Mouse (Mus musculus) hindbrain, embryonic 14.5 days (tissue): ENCODE results near the gene Tmem150c. TPM values are rescaled to one million over a fixed set of nuclear protein-coding genes. Genes with fewer than 3 reads are reported as not detected.

Experiments
- ATAC-seq: fragments of 200-750 bp; cut with Nextera tagmentation; 2 replicates; pipeline ENCODE4 v1.8.0; 2017; ENCODE audit warnings: moderate number of reproducible peaks, mild to moderate bottlenecking, moderate TSS enrichment, moderate library complexity; ENCODE audit not compliant: low FRiP score
- DNase-seq: peaks from one replicate; pipeline ENCODE4 v3.0.0-alpha.2; 2015; ENCODE audit warnings: low spot score
- H3K27ac ChIP-seq: fragments of 300-500 bp; sonication (generic); 2 replicates; pipeline ENCODE4 v1.5.1; 2014; ENCODE audit warnings: mild to moderate bottlenecking, moderate library complexity
- H3K27me3 ChIP-seq: fragments of 300-500 bp; sonication (generic); 2 replicates; pipeline ENCODE4 v1.6.1; 2014; ENCODE audit warnings: mild to moderate bottlenecking, low read length, mixed read lengths; ENCODE audit not compliant: control insufficient read depth, insufficient read depth
- H3K36me3 ChIP-seq: fragments of 300-500 bp; sonication (generic); replicated peaks from 2 replicates; pipeline ENCODE4 v1.6.1; 2014; ENCODE audit not compliant: control insufficient read depth, insufficient read depth
- H3K4me1 ChIP-seq: fragments of 300-500 bp; sonication (generic); replicated peaks from 2 replicates; pipeline ENCODE4 v1.6.1; 2014; ENCODE audit warnings: antibody characterized with exemption, low read length, mixed read lengths; ENCODE audit not compliant: control insufficient read depth, insufficient read depth
- H3K4me2 ChIP-seq: fragments of 300-500 bp; sonication (generic); replicated peaks from 2 replicates; pipeline ENCODE4 v1.6.1; 2014; ENCODE audit warnings: mild to moderate bottlenecking, moderate library complexity
- H3K4me3 ChIP-seq: fragments of 300-500 bp; sonication (generic); replicated peaks from 2 replicates; pipeline ENCODE4 v1.5.1; 2014; ENCODE audit warnings: mild to moderate bottlenecking, low read length
- H3K9ac ChIP-seq: fragments of 300-500 bp; sonication (generic); 2 replicates; pipeline ENCODE4 v1.6.1; 2014
- H3K9me3 ChIP-seq: fragments of 300-500 bp; sonication (generic); 2 replicates; pipeline ENCODE4 v1.6.1; 2016; ENCODE audit warnings: low read length; ENCODE audit not compliant: control insufficient read depth
- WGBS: fragments of 180-500 bp; shearing (Covaris S2); extraction: QIAGEN DNeasy Blood & Tissue Kit; methylation state at CpG from one replicate; pipeline ENCODE4 v1.1.7; 2014; 5-methylcytosine and 5-hydroxymethylcytosine counted together
- polyA plus RNA-seq: library from polyadenylated mRNA; unstranded; fragments of >200 nt; fragmentation: Nextera tagmentation; extraction: Ambion mirVana; gene quantifications from 2 replicates; pipeline ENCODE4 v1.2.1, GENCODE M21; 2014

Tmem150c gene
- polyA plus RNA-seq, 1 experiment from 2014 or later, result 24.2 TPM

DNA sequence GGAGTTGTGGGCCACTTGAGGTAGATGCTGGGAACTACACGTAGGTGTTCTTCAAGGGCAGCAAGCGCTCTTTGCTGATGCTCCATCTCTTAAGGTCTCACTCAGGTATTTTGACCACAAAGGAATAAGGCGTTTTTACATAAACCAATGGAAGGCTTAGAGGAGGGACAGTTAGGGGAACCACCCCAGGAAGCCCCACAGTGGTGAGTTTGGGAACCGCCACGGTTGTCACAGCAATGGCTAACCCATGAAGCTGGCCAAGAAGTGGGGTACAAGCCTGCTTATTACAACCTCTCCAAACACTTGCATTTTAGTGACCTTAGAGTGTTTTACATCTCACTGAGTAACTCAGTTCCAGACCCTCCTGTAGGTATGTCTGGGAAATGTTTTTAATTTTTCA is 88.1 kb downstream of the Tmem150c start:
- ATAC-seq, result no peak
- no peak for DNase-seq
- Histone ChIP-seq H3K9me3 (no peaks in the 10 kb centered on the region), H3K27me3 (no peaks in the 10 kb centered on the region), H3K4me2 (no peak overlapping the region), H3K27ac (no peak overlapping the region), H3K4me1 (no peaks in the 10 kb centered on the region), H3K36me3 (peaks cover 33% of the 10 kb centered on the region), H3K4me3 (no peak overlapping the region), H3K9ac (no peak overlapping the region)
- 94% methylated on average over 5 of the region's 5 CpGs for WGBS

DNA sequence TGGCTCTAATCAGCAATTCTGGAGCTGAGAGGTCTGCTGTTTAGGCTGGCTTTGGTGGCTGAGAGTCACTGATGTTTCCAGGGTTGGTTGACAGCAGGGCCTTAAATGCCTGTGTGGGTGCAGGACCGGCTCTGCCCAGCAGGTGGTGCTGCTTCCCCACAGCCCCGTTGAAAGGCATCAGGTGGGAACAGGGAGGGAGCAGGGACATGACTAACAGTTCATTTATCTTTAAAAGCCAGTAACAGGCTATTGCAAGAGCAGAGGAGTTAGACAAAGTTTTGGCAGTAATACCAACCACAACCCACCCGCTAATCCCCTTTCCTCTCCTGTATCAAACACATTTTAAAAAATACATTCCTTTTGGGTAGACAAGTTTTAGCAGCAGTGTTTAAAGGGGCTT is 89.4 kb downstream of the Tmem150c start:
- Histone ChIP-seq H3K27ac (no peak overlapping the region), H3K36me3 (peaks cover 41% of the 10 kb centered on the region), H3K4me2 (no peak overlapping the region), H3K4me1 (no peaks in the 10 kb centered on the region), H3K27me3 (no peaks in the 10 kb centered on the region), H3K9ac (no peak overlapping the region), H3K4me3 (no peak overlapping the region), H3K9me3 (no peaks in the 10 kb centered on the region)
- DNase-seq (peak; percentile 90), ATAC-seq (0 out of 2 replicates have a peak, but pooled peaks have one; percentile 38)
- 31% methylated on average over 3 of the region's 3 CpGs for WGBS

DNA sequence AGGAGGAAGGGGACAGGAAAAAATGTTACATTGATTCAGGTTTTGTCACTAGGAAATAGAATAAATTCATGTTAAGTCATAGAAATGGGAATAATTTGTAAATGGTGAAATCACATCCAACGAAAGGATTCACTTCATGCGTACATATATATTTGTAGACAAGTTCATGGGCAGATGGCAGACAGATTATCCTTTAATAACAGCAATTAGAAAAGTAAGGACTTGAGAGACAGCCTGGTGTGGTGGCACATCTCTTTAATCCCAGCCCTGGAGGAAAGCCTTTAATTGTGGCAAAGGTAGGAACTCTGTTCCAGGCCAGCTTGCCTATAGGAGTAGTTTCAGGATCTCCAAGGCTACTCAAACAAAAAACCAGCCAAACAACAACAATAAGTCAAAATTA is 90.1 kb downstream of the Tmem150c start:
- WGBS, result 93% methylated on average over 2 of the region's 2 CpGs
- Histone ChIP-seq H3K36me3 (peaks cover 49% of the 10 kb centered on the region), H3K4me2 (no peak overlapping the region), H3K9ac (no peak overlapping the region), H3K9me3 (no peaks in the 10 kb centered on the region), H3K4me1 (no peaks in the 10 kb centered on the region), H3K27me3 (no peaks in the 10 kb centered on the region), H3K27ac (no peak overlapping the region), H3K4me3 (no peak overlapping the region)
- ATAC-seq (no peak), DNase-seq (no peak)

DNA sequence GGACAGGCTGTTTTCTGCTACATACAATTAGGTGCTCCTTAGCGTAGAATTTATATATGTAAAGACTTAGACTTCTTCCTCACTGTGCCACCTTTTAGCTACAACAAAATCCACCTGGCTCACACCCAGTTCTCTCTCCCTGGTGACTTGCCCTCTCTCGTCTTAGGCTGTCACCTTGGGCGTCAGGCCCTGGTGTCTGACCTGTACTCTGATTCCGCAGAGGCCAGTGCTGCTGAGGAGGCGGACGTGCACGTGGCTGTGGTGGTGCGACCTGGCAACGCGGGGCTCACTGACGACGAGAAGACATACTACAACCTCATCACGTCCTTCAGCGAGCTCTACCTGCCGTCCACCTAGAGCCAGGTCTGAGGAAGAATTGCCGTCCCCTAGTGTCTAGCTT is 92.0 kb downstream of the Tmem150c start:
- no peak for DNase-seq
- ATAC-seq, result no peak
- no peak overlapping the region for H3K9ac ChIP-seq
- no peak overlapping the region for H3K27ac ChIP-seq
- WGBS, result 95% methylated on average over 16 of the region's 16 CpGs
- no peak overlapping the region for H3K4me2 ChIP-seq
- H3K9me3 ChIP-seq, result no peaks in the 10 kb centered on the region
- no peaks in the 10 kb centered on the region for H3K27me3 ChIP-seq
- H3K36me3 ChIP-seq, result peaks cover 56% of the 10 kb centered on the region
- no peak overlapping the region for H3K4me3 ChIP-seq
- no peaks in the 10 kb centered on the region for H3K4me1 ChIP-seq

DNA sequence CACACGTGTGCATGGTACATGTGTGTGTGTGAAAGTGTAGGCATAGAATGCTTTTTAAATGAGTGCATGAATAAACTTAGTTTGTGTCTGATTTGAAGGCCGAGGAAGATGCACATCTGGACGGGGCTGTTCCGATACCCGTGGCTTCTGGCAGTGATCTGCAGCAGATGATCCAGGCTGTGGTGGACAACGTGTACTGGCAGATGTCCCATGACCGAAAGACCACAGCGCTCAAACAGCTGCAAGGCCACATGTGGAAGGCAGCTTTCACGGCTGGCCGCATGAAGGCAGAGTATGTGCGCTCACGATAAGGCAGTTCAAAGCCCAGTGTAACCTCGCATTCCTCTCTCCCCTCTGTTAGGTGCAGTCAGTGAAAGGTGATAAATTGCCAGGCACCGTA is 98.7 kb downstream of the Tmem150c start:
- no peaks in the 10 kb centered on the region for H3K9me3 ChIP-seq
- H3K4me3 ChIP-seq, result no peak overlapping the region
- no peaks in the 10 kb centered on the region for H3K27me3 ChIP-seq
- WGBS, result 98% methylated on average over 14 of the region's 14 CpGs
- H3K4me1 ChIP-seq, result no peaks in the 10 kb centered on the region
- no peak for ATAC-seq
- no peak for DNase-seq
- H3K36me3 ChIP-seq, result peaks cover 66% of the 10 kb centered on the region
- no peak overlapping the region for H3K9ac ChIP-seq
- no peak overlapping the region for H3K4me2 ChIP-seq
- no peak overlapping the region for H3K27ac ChIP-seq

DNA sequence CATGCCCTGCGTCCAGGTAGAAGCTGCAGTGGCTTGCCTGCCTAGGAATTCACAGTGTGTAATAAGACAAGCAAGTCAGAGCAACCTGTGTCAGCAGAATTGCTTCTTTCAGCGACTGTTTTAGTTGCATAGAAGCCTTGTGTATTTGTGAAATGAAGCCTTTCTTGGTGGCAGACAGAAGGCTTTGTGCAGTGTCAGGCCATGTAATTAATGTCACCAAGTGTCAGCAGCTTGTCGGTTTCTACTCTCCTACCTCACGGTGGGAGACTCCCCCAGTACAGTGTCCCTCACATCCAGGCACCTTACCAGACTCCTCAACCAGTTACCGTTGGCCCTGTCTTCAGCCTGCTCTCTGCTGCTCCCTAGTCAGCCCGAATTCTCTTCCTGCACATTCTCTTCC is 100.3 kb downstream of the Tmem150c start:
- ATAC-seq (no peak), DNase-seq (no peak)
- no peaks in the 10 kb centered on the region for H3K9me3 ChIP-seq
- H3K36me3 ChIP-seq, result peaks cover 51% of the 10 kb centered on the region
- H3K27ac ChIP-seq, result 0 out of 2 replicates have a peak overlapping the region, but pooled peaks have one; percentile 7
- no peak overlapping the region for H3K9ac ChIP-seq
- no peak overlapping the region for H3K4me3 ChIP-seq
- no peaks in the 10 kb centered on the region for H3K4me1 ChIP-seq
- H3K27me3 ChIP-seq, result no peaks in the 10 kb centered on the region
- no peak overlapping the region for H3K4me2 ChIP-seq
- WGBS, result 39% methylated on average over 6 of the region's 6 CpGs

DNA sequence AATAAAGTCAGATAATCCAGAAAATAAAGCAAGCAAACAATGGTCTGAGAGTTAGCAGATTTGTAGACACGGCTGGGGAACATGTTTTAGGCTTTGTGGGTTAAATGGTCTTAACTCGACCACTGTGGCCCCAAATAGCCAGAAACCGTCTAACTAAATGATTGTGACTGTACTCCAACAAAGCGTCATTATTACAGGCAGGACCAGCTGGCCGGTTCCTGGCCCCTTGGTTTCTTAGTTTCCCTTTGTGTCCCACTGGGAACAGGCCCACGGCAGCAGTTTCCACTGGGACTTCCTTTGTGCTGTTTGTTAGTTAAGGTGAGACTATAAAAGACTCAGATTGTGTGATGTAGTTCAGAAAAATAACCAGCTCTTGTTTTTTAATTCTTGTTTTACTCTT is 100.9 kb downstream of the Tmem150c start:
- peaks cover 45% of the 10 kb centered on the region for H3K36me3 ChIP-seq
- no peaks in the 10 kb centered on the region for H3K4me1 ChIP-seq
- H3K4me2 ChIP-seq, result no peak overlapping the region
- H3K27ac ChIP-seq, result 0 out of 2 replicates have a peak overlapping the region, but pooled peaks have one; percentile 7
- ATAC-seq (no peak), DNase-seq (no peak)
- no peaks in the 10 kb centered on the region for H3K27me3 ChIP-seq
- H3K4me3 ChIP-seq, result no peak overlapping the region
- H3K9ac ChIP-seq, result no peak overlapping the region
- WGBS, result 39% methylated on average over 6 of the region's 6 CpGs
- H3K9me3 ChIP-seq, result no peaks in the 10 kb centered on the region

DNA sequence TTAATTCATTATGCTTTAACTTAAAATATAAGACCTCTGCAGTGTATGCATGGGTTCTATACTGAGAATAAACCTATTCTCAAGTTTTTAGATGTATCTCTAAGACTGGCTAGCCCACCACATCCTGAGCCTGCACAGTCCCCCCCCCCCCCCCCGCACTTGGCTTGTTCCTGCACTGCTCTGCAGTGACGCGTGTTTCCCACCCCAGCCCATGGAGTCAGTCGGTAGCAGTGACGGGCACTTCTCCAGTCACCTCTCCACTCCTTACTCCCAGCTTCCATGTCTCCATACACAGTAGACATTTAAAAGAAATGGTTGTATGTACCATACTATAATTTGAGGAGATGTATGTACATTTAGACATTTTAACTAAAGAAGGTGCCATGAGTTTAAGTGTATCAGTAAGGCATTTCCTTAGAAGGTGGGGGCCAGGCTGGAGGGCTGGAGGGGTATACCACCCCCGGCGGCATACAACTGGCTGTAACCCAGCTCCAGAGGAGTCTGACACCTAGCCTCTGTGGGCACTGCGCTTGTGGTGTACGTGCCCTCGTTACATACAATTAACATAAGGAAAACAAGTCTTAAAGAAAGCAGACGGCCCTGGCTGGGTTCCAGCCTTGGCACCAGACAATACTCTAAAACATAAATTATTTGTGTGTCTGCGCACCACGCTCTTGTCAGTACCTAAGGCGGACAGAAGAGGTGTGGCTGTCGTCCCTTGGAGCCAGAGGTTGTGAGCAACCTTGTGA is 102.0 kb downstream of the Tmem150c start:
- no peaks in the 10 kb centered on the region for H3K4me1 ChIP-seq
- no peak overlapping the region for H3K9ac ChIP-seq
- no peaks in the 10 kb centered on the region for H3K9me3 ChIP-seq
- H3K4me3 ChIP-seq, result no peak overlapping the region
- peaks cover 35% of the 10 kb centered on the region for H3K36me3 ChIP-seq
- H3K4me2 ChIP-seq, result no peak overlapping the region
- no peak overlapping the region for H3K27ac ChIP-seq
- DNase-seq (no peak), ATAC-seq (no peak)
- 57% methylated on average over 12 of the region's 15 CpGs for WGBS
- no peaks in the 10 kb centered on the region for H3K27me3 ChIP-seq

DNA sequence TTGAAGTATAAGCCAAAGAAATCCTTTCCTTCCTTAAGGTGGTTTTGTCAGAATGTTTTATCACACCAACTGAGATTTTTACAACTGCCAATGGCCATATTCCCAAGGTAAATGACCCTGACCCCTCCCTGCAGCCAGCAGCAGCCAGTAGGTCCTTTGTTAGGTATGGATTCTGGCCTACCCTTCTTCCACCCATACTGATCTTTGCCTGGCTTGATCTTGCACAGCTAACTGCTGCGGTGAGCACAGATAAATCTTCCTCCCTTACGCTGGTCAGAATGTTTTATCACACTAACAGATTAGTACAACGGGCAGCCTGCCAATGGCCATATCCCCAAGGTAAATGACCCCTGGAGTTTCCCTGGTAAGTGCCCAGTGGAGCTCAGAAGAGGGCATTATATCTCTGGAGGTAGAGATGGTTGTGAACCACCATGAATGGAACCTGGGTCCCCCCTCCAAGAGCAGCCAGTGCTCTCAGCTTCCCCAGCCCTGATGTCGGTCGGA is 103.7 kb downstream of the Tmem150c start:
- no peak overlapping the region for H3K27ac ChIP-seq
- 83% methylated on average over 5 of the region's 5 CpGs for WGBS
- H3K9ac ChIP-seq, result no peak overlapping the region
- no peaks in the 10 kb centered on the region for H3K9me3 ChIP-seq
- no peak overlapping the region for H3K4me3 ChIP-seq
- H3K4me2 ChIP-seq, result no peak overlapping the region
- H3K27me3 ChIP-seq, result no peaks in the 10 kb centered on the region
- peaks cover 19% of the 10 kb centered on the region for H3K36me3 ChIP-seq
- H3K4me1 ChIP-seq, result no peaks in the 10 kb centered on the region
- ATAC-seq, result no peak
- no peak for DNase-seq
